Mouse (Mus musculus): ENCODE measurements around the gene Tmem26. TPM values are rescaled to one million over a fixed set of nuclear protein-coding genes. Genes with fewer than 3 reads are reported as not detected.
"Not testable (repeated sequence)": the region's sequence is repeated elsewhere in the genome, so short reads cannot be mapped to it uniquely, and the experiment has no call there.

Tmem26 gene
- polyA plus RNA-seq, 1 experiment from 2014 or later: 42.0 TPM

DNA sequence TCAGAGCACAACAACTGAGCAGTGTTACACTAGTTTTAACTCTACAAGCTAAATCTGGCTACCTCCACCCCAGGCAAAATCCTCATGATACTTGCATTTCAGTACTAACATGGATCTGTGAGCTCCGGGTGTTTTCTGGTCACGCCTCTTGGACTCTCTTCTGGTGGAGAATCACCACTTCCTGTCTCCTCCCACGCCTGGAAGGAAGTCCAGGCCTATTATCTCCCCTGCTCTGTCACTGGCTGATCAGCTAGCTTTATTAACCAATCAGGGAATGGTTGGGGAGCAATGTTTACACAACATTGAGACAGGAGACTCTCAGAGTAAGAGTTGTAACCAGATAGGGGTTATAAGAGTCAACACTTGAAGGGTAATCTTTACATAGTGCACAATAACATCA lies 9.1 kb upstream of the Tmem26 start:
- Histone ChIP-seq H3K4me3 (replicated peaks) (no peak overlapping the region), H3K27me3 (no peaks in the 10 kb centered on the region), H3K9me3 (no peaks in the 10 kb centered on the region), H3K9ac (replicated peaks) (no peak overlapping the region), H3K4me1 (replicated peaks) (no peaks in the 10 kb centered on the region), H3K4me2 (no peak overlapping the region), H3K27ac (no peak overlapping the region), H3K36me3 (no peaks in the 10 kb centered on the region)
- ATAC-seq (ENCODE audit: insufficient number of reproducible peaks, insufficient read depth, low FRiP score, low TSS enrichment, low read depth): no peak
- whole genome bisulfite sequencing: 88% methylated on average over 3 of the region's 3 CpGs

- no peak overlapping the region for H3K4me3 ChIP-seq (replicated peaks)
- no peaks in the 10 kb centered on the region for H3K4me1 ChIP-seq (replicated peaks)
- no peaks in the 10 kb centered on the region for H3K9me3 ChIP-seq
- no peak overlapping the region for H3K27ac ChIP-seq
- H3K27me3 ChIP-seq: no peaks in the 10 kb centered on the region
- no peak overlapping the region for H3K4me2 ChIP-seq
- no peak overlapping the region for H3K9ac ChIP-seq (replicated peaks)
- 91% methylated on average over 3 of the region's 3 CpGs for WGBS
- H3K36me3 ChIP-seq: no peaks in the 10 kb centered on the region
- ATAC-seq (ENCODE audit: insufficient number of reproducible peaks, insufficient read depth, low FRiP score, low TSS enrichment, low read depth): no peak
These were observed 8.1 kb upstream of the Tmem26 start for GRCm38 (mm10) chr10:68715396-68715795.

- Histone ChIP-seq H3K4me2 (no peak overlapping the region), H3K9me3 (no peaks in the 10 kb centered on the region), H3K27me3 (no peaks in the 10 kb centered on the region), H3K4me3 (replicated peaks) (no peak overlapping the region), H3K27ac (no peak overlapping the region), H3K9ac (replicated peaks) (no peak overlapping the region), H3K36me3 (no peaks in the 10 kb centered on the region), H3K4me1 (replicated peaks) (peaks cover 7% of the 10 kb centered on the region)
- 91% methylated on average over 3 of the region's 3 CpGs for WGBS
- no peak for ATAC-seq (ENCODE audit: insufficient number of reproducible peaks, insufficient read depth, low FRiP score, low TSS enrichment, low read depth)
These were observed 5.1 kb upstream of the Tmem26 start for GRCm38 (mm10) chr10:68718375-68718774.

DNA sequence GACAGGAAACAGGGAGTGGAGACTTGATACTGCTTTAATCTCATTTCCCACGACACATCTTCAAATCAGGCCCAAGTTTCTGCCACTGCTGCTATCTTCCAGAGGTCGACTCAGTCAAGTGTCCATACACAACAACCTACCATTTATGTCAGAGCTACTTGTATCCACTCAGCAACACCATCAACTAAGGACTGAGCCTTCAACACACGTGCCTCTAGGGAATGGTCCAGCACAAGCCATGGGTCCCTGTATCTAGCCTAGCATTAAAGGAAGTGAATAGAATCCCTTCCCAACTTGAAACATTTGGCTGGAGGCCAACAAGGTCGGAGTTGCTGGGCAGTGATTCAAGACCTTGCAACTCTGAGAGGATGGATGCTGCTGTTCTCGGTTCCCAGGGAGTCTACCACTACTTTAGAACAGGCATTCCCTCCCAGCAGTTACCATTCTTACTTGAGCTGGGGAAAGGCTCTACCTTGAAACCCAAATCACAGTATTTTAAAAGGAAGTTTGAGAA lies 2.5 kb upstream of the Tmem26 start:
- Histone ChIP-seq H3K36me3 (no peaks in the 10 kb centered on the region), H3K9me3 (no peaks in the 10 kb centered on the region), H3K27ac (no peak overlapping the region), H3K4me3 (replicated peaks) (no peak overlapping the region), H3K27me3 (no peaks in the 10 kb centered on the region), H3K9ac (replicated peaks) (no peak overlapping the region), H3K4me1 (replicated peaks) (peaks cover 21% of the 10 kb centered on the region), H3K4me2 (no peak overlapping the region)
- 73% methylated on average over 5 of the region's 5 CpGs for WGBS
- ATAC-seq (ENCODE audit: insufficient number of reproducible peaks, insufficient read depth, low FRiP score, low TSS enrichment, low read depth): no peak

DNA sequence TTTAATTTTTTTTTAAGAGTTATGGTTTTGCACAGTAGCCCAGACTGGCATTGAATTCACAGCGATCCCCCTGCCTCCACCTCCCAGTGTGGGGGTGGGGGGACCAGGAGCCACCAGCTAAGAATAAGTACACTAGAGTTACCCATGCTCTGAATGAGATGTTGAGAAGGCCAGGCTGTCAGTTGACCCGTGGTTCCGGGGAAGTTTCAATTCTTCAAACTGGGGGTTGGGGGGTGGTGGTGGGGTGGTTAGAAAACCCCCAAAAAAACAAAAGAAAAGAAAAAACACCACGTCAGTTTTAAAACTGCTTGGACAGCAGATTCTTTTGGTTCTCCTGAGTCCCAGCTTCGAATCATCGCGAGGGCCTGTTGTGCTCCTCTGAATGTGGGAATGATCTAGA lies 431 bp upstream of the Tmem26 start:
- WGBS: 35% methylated on average over 7 of the region's 7 CpGs
- H3K27ac ChIP-seq: no peak overlapping the region
- H3K4me3 ChIP-seq (replicated peaks): peak overlapping the region; percentile 65

DNA sequence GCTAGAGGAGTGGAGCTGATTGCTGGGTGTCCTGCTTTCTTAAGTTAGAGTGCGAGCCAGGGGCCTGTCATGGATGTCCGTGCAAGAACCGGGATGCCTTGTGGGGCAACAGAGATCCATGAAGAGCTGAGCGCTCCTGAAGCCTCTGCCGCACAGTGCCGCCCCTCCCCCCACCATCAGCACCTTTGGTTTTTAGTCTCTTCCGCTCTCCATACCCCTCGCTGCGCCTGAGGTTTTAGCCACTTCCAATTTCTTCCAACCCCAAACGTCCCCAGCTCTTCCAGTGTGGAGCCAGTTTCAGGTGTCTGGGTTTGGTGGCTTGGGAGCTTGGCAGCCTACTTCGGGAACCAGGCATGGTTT lies 895 bp downstream of the Tmem26 start:
- H3K4me2 ChIP-seq: peak overlapping the region; percentile 85
- H3K27ac ChIP-seq: peak overlapping the region; percentile 69; the same call in 1 of the 2 replicates

More for the DNA sequence above, 431 bp upstream of the Tmem26 start:
- peak overlapping the region; percentile 85 for H3K4me2 ChIP-seq
- H3K36me3 ChIP-seq: no peaks in the 10 kb centered on the region
- H3K9me3 ChIP-seq: no peaks in the 10 kb centered on the region
- no peak for ATAC-seq (ENCODE audit: insufficient number of reproducible peaks, insufficient read depth, low FRiP score, low TSS enrichment, low read depth)
- H3K9ac ChIP-seq (replicated peaks): no peak overlapping the region; the same call in 1 of the 2 replicates
- H3K27me3 ChIP-seq: no peaks in the 10 kb centered on the region
- peaks cover 21% of the 10 kb centered on the region for H3K4me1 ChIP-seq (replicated peaks)

DNA sequence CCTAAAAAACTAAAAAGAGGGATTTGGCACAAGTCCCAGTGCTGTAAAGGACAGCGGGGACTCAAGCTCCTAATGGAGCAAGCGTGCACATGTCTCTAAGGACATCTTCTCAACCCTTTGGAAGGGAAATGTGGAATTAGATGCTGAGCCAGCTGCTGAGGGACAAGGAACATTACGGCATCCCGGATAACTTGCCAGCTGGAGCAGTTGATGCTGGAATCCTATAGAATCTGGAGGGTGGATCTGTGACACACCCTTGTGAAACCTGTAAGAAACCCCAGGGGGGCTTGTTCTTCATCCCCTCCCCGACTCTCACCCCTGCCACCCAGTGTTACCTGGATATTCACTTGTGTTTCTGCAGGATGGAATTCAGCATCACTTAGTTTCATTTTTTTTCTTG lies 4.0 kb downstream of the Tmem26 start:
- H3K9me3 ChIP-seq: no peaks in the 10 kb centered on the region
- no peak overlapping the region for H3K4me3 ChIP-seq (replicated peaks)
- WGBS: 77% methylated on average over 5 of the region's 5 CpGs
- H3K27me3 ChIP-seq: no peaks in the 10 kb centered on the region
- no peak overlapping the region for H3K27ac ChIP-seq
- ATAC-seq (ENCODE audit: insufficient number of reproducible peaks, insufficient read depth, low FRiP score, low TSS enrichment, low read depth): no peak
- H3K4me2 ChIP-seq: no peak overlapping the region
- no peak overlapping the region for H3K9ac ChIP-seq (replicated peaks)
- no peaks in the 10 kb centered on the region for H3K36me3 ChIP-seq
- H3K4me1 ChIP-seq (replicated peaks): peaks cover 21% of the 10 kb centered on the region

More for the DNA sequence above, 895 bp downstream of the Tmem26 start:
- no peaks in the 10 kb centered on the region for H3K27me3 ChIP-seq
- peak overlapping the region; percentile 65 for H3K4me3 ChIP-seq (replicated peaks)
- WGBS: 2% methylated on average over 11 of the region's 11 CpGs
- no peaks in the 10 kb centered on the region for H3K9me3 ChIP-seq
- H3K36me3 ChIP-seq: no peaks in the 10 kb centered on the region
- peak overlapping the region; percentile 76 for H3K9ac ChIP-seq (replicated peaks)
- peaks cover 21% of the 10 kb centered on the region for H3K4me1 ChIP-seq (replicated peaks)
- 0 out of 2 replicates have a peak, but pooled peaks have one; percentile 42 for ATAC-seq (ENCODE audit: insufficient number of reproducible peaks, insufficient read depth, low FRiP score, low TSS enrichment, low read depth)

DNA sequence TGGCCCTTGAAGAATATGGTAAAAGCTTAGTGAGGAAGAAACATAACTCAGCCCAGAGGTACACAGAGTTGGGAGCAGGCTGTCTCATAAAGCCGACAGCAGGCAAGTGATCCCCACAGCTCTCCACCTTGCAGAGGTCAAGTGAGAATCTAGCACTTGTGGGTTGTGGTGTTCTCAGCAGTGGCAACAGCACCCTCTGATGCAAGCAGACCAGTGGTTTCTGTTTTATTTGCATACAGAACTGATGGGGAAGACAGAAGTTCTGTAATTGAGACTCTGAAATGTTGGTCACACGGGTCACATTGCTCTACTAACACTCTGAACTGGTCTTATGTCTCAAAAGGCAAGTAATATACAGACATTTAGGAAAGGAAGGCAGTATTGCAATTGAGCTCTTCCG lies 12.2 kb downstream of the Tmem26 start:
- 79% methylated on average over 3 of the region's 3 CpGs for WGBS
- H3K9ac ChIP-seq (replicated peaks): no peak overlapping the region

DNA sequence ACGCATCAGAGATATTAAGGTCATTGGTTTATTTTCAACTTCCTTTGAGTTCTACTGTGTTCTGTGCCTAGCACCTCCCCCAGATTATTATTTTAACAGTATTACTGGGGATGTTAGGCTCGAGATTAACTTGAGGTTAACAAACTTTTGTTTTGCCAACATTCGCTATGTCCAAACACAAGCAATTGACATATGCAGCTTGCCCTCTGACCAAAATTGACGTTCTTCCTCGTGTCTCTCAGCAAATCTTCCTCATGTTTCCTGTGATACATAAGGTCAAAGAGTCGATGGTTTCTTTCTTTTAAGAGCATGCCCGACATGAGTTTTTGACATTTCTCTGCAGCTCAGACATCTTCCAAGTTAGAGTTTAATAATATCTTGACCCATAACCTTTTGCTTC lies 13.9 kb downstream of the Tmem26 start:
- no peak for ATAC-seq (ENCODE audit: insufficient number of reproducible peaks, insufficient read depth, low FRiP score, low TSS enrichment, low read depth)
- H3K4me1 ChIP-seq (replicated peaks): no peaks in the 10 kb centered on the region
- H3K4me2 ChIP-seq: no peak overlapping the region
- H3K36me3 ChIP-seq: peaks cover 21% of the 10 kb centered on the region
- H3K27ac ChIP-seq: no peak overlapping the region
- H3K4me3 ChIP-seq (replicated peaks): no peak overlapping the region
- H3K27me3 ChIP-seq: no peaks in the 10 kb centered on the region
- no peaks in the 10 kb centered on the region for H3K9me3 ChIP-seq
- H3K9ac ChIP-seq (replicated peaks): no peak overlapping the region
- WGBS: 83% methylated on average over 7 of the region's 7 CpGs

More for the DNA sequence above, 12.2 kb downstream of the Tmem26 start:
- H3K36me3 ChIP-seq: 0 out of 2 replicates have a peak, but pooled peaks cover 5% of the 10 kb centered on the region
- no peaks in the 10 kb centered on the region for H3K27me3 ChIP-seq
- H3K27ac ChIP-seq: no peak overlapping the region
- no peak overlapping the region for H3K4me3 ChIP-seq (replicated peaks)
- no peaks in the 10 kb centered on the region for H3K4me1 ChIP-seq (replicated peaks)
- H3K4me2 ChIP-seq: no peak overlapping the region
- ATAC-seq (ENCODE audit: insufficient number of reproducible peaks, insufficient read depth, low FRiP score, low TSS enrichment, low read depth): no peak
- no peaks in the 10 kb centered on the region for H3K9me3 ChIP-seq

GRCm38 (mm10) chr10:68738981-68739380 lies 15.5 kb downstream of the Tmem26 start:
- 89% methylated on average over 1 of the region's 1 CpGs for WGBS

DNA sequence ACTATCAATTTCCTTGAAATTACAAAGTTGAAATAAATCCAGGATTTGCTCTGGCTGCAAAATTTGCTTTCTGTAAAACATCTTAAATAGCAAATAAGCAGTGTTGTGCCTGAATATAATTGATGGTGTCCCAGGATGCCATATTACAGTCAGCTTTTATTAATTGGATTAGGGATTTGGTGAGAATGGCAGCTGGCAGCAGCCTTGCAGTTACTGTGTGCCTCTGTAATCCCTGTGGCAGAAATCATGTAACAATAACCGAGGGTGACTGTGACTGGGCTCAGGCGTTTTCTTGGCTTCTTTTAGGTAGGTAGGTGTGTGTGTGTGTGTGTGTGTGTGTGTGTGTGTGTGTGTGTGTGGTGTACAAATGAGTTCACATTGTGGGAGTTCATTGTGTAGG lies 16.8 kb downstream of the Tmem26 start:
- no peak overlapping the region for H3K9ac ChIP-seq (replicated peaks)
- H3K4me1 ChIP-seq (replicated peaks): no peaks in the 10 kb centered on the region
- peaks cover 25% of the 10 kb centered on the region for H3K36me3 ChIP-seq
- no peaks in the 10 kb centered on the region for H3K27me3 ChIP-seq
- 80% methylated on average over 2 of the region's 2 CpGs for WGBS
- H3K27ac ChIP-seq: no peak overlapping the region
- no peak overlapping the region for H3K4me2 ChIP-seq
- ATAC-seq (ENCODE audit: insufficient number of reproducible peaks, insufficient read depth, low FRiP score, low TSS enrichment, low read depth): no peak
- no peak overlapping the region for H3K4me3 ChIP-seq (replicated peaks)
- H3K9me3 ChIP-seq: no peaks in the 10 kb centered on the region

More at GRCm38 (mm10) chr10:68738981-68739380, 15.5 kb downstream of the Tmem26 start:
- ATAC-seq (ENCODE audit: insufficient number of reproducible peaks, insufficient read depth, low FRiP score, low TSS enrichment, low read depth); H3K9me3 ChIP-seq; H3K27ac ChIP-seq; H3K9ac ChIP-seq (replicated peaks); H3K4me3 ChIP-seq (replicated peaks); H3K4me2 ChIP-seq; H3K4me1 ChIP-seq (replicated peaks); H3K27me3 ChIP-seq: not testable (repeated sequence)
- peaks cover 25% of the 10 kb centered on the region for H3K36me3 ChIP-seq

- Histone ChIP-seq H3K36me3 (peaks cover 3% of the 10 kb centered on the region; the same call in 1 of the 2 replicates), H3K4me3 (replicated peaks) (no peak overlapping the region), H3K27me3 (no peaks in the 10 kb centered on the region), H3K27ac (peak overlapping the region; percentile 50; the same call in 1 of the 2 replicates), H3K4me2 (no peak overlapping the region), H3K9me3 (no peaks in the 10 kb centered on the region), H3K9ac (replicated peaks) (no peak overlapping the region), H3K4me1 (replicated peaks) (peaks cover 18% of the 10 kb centered on the region)
- ATAC-seq (ENCODE audit: insufficient number of reproducible peaks, insufficient read depth, low FRiP score, low TSS enrichment, low read depth): no peak
- 68% methylated on average over 7 of the region's 7 CpGs for WGBS
These were observed 27.5 kb downstream of the Tmem26 start for GRCm38 (mm10) chr10:68750921-68751320.
